Mouse (Mus musculus): ENCODE measurements at regions not wholly inside any gene's neighbourhood (a gene's known extent, or its start where the extent isn't known, plus 50 kb on each side); places are given as distances from the start of the nearest gene placed in this dataset.

DNA sequence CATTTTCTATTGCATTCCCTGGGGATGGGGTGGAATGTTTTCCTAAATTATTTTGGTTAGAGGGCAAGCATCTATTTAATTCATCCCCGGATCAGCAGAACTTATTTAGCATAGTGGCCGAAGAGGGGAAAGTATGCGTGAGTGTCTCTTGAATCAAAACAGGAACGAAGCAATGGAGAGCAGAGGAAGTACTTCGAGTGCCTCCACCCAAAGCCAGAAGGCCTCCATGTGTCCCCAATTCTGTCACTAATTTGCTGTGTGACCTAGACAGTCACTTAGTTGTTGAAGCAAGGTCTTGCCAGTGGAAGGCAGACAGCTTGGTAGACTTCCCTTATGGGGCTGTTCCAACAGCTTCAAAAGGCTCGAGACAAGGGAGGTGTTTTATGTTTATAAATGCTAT is 233.3 kb downstream of the Pten start:
- TF ChIP-seq POLR2A (IDR thresholded peaks at IDR 0.05; ENCODE audit: extremely low read depth, insufficient read depth, low read length) (no peak), CTCF (IDR thresholded peaks at IDR 0.05; ENCODE audit: extremely low read depth, insufficient read depth, low read length) (no peak)
